Mouse (Mus musculus): ENCODE measurements around the gene Cald1. TPM values are rescaled to one million over a fixed set of nuclear protein-coding genes. Genes with fewer than 3 reads are reported as not detected.

Cald1 gene
- 10 to 100 TPM; 11.5 to 27.6 (median 19.1) TPM for total RNA-seq (2022)

- DNase-seq (ENCODE audit: low spot score in 2 of 2) = no peak
These were observed at the start of gene Cald1 for GRCm38 (mm10) chr6:34598121-34599065. Gene Cald1 (plus strand): TSS chr6:34598500.

GRCm38 (mm10) chr6:34549017-34549416 lies 49.3 kb upstream of the Cald1 start:
- peak; percentile 23 to 32 for DNase-seq (ENCODE audit: low spot score in 2 of 2)

DNA sequence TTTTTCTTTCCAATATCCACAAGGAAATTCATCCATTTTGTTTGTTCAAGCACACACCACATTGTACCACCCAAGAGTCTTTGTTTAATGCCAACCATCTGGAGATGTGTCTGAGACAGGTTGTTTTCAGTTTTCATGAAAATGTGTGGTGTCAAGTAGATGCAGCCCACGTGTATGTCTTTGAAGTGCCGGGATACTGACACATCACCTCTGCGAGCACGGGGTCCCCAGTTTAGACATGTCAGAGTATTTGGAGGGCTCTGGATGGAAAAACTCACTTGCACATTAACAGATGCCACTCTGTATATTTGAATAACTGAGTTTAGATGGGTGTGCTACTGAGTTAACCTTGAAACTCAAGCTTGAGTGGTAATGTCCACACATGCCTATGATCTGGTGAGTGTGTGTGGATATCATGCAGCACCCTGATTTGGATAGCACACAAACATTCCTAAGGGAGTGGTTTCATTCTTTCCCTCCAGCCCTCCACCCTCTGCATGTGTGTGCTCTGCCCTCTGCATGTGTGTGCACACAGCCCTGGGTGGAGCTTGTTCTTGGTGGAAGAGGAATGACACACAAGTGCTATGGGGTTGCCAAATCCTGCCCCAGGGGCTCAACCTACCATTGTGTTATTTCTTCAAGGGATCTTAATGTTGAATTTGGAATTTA lies 45.7 kb upstream of the Cald1 start:
- no peak for DNase-seq (ENCODE audit: low spot score in 2 of 2)

- DNase-seq (ENCODE audit: low spot score in 2 of 2) = no peak
These were observed 43.9 kb upstream of the Cald1 start for GRCm38 (mm10) chr6:34554291-34554997.

DNA sequence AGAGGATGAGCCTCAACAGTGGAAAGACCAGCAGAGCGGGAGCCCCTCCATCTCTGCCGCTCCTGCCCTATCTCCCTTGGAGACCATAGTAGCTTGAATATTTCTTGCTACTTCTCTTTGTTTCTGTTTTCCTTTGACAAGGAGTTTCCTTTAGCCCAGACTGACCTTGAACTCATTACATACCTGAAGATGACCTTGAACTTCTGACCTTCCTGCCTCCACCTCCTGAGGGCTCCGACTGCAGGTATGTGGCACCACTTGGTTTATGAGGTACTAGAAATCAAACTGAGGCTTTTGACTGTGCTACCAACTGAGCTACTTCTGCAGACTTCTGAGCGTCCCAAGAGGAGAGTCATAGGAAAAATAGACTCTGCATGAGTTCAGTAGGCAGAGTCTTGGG lies 38.8 kb upstream of the Cald1 start:
- no peak for DNase-seq (ENCODE audit: low spot score in 2 of 2)

DNA sequence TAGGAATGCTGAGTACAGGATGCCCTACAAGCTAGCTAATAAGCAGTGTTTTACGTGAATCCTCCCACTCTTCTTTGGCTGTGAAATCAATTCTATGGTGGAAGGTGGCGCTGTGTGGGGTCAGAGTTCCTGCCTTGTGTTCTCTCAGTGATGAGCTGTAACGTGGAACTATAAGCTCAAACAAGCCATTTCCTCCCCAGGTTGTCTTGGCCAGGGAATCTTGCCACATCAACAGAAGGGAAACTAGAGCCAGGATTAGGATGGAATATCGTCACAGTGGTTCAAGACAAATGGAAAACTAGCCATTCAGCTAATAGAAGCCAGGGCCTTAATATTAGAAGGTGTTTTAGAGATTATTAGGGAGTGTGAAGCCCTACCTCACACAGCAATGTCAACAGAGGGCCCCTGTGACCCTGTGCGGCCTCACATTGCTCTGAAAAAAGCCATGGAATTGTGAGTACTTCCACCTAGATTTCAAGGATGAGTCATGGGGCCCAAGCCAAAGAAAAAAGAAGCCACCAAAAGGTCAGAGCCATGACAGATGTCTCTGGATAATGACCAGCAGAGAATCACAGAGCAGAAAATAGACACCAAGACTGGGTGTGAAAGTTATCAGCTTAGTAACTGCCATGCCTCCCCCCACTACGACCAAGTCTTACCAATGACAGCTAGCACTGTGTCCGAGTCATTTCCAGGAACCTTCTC lies 33.0 kb upstream of the Cald1 start:
- no peak for DNase-seq (ENCODE audit: low spot score in 2 of 2)

- DNase-seq (ENCODE audit: low spot score in 2 of 2) = no peak
These were observed 31.0 kb upstream of the Cald1 start for GRCm38 (mm10) chr6:34567298-34567697.

DNA sequence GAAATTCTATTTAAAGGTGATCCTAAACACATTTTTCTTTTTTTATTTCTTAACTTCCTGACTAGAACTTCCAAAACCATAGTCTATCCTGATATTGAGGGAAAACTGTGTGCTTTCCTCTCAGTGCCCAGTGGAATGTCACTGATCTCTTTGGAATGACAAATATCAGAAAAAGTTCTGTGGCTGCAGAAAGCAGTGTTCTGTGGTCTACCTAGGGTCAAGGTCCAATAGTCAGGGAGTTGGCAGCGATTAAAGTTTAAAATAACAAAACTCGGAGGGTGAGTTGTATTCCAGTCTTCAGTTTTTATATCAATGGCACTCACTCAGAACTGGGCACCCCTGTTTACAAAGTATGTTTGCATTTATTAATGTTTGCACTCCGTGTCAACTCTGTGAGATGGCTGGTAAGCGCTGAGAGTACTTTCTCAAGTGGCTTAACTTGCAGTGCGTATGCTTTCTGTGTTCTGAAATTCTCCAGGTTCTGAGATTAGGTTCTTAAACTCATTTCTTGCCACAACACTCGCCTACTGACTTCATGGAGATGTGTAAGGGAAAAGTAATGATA lies 18.7 kb upstream of the Cald1 start:
- no peak for DNase-seq (ENCODE audit: low spot score in 2 of 2)

GRCm38 (mm10) chr6:34583365-34583764 lies 14.9 kb upstream of the Cald1 start:
- no peak for DNase-seq (ENCODE audit: low spot score in 2 of 2)

GRCm38 (mm10) chr6:34588066-34588465 lies 10.2 kb upstream of the Cald1 start:
- DNase-seq (ENCODE audit: low spot score in 2 of 2) = no peak

DNA sequence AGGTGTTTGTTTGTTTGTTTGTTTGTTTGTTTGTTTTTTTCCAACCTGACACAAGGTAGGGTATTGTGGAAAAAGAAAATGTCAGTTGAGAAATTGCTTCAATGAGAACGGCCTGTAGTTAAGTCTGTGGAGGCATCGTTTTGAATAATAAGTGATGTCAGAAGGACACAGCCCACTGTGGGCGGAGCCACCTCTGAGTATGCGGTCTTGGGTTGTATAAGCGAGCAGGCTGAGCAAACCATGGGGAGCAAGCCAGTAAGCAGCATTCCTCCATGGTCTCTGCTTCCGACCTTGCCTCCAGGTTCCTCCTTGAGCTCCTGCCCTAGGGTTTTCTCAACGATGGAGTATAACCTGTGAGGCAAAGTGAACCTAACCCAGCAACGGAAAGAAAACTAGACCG lies 7.6 kb upstream of the Cald1 start:
- DNase-seq (ENCODE audit: low spot score in 2 of 2) = no peak

GRCm38 (mm10) chr6:34593353-34593752 lies 4.9 kb upstream of the Cald1 start:
- no peak for DNase-seq (ENCODE audit: low spot score in 2 of 2)

GRCm38 (mm10) chr6:34597316-34597715 lies 984 bp upstream of the Cald1 start:
- DNase-seq (ENCODE audit: low spot score in 2 of 2) = no peak

- no peak for DNase-seq (ENCODE audit: low spot score in 2 of 2)
These were observed 871 bp downstream of the Cald1 start for GRCm38 (mm10) chr6:34599171-34599570.

DNA sequence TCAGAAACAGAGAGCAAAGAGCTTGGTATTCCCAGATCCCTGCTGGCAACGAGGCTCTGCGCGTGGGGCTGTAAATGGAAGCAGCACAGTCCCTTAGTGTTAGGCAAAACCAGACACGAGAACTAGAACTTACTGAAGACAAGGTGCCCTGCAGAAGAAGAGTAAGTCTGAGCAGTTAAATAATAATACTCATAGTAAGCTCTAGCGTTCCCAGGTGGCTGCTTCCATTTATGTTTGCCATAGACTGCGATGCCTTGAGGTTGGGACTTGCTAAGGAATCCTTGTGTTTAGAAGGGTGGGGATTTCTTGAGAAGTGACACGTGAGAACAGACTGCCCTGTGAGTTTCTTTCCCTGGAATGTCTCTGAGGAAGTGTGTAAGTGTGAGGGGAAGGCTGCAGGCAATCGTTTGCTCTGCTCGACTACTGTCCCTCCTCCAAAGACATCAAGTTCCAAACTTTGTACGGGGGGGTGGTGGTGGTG lies 1.4 kb downstream of the Cald1 start:
- DNase-seq (ENCODE audit: low spot score in 2 of 2) = no peak

GRCm38 (mm10) chr6:34600850-34601249 lies 2.5 kb downstream of the Cald1 start:
- DNase-seq (ENCODE audit: low spot score in 2 of 2) = no peak

DNA sequence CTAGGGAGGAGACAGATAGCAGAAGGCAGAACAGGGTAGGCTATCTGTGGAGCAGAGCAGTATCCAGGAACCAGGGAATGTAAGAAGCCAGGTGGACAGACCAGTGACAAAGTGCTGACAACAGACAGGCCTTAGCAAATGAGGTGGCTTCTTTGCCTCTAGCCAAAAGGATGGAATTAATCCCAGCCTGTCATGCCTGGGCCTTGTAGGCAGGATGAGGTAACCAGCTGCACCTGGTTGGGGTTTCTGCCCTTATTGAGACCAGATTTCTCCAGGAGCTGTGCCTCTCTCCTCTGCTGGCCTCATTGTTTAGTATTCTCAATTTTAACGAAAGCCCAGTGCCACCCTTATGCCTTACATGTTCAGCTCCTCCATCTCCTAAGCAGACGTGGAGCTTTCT lies 3.8 kb downstream of the Cald1 start:
- DNase-seq (ENCODE audit: low spot score in 2 of 2) = no peak

- DNase-seq (ENCODE audit: low spot score in 2 of 2) = no peak
These were observed 8.1 kb downstream of the Cald1 start for GRCm38 (mm10) chr6:34606407-34606806.

- DNase-seq (ENCODE audit: low spot score in 2 of 2) = no peak
These were observed 10.3 kb downstream of the Cald1 start for GRCm38 (mm10) chr6:34608603-34609002.

GRCm38 (mm10) chr6:34609892-34610829 lies 11.9 kb downstream of the Cald1 start:
- DNase-seq (ENCODE audit: low spot score in 2 of 2) = peak; percentile 29 to 60
